Mouse (Mus musculus) 3134 (cell line): ENCODE measurements around the gene Zfp560.
"Not testable (repeated sequence)": the region's sequence is repeated elsewhere in the genome, so short reads cannot be mapped to it uniquely, and the experiment has no call there.

Source experiments
- DNase-seq: peaks from one replicate; pipeline ENCODE4 v3.0.0-alpha.2; 2011; ENCODE audit warnings: low spot score; ENCODE audit not compliant: insufficient read length; ENCODE audit errors: extremely low read depth

Gene Zfp560

DNA sequence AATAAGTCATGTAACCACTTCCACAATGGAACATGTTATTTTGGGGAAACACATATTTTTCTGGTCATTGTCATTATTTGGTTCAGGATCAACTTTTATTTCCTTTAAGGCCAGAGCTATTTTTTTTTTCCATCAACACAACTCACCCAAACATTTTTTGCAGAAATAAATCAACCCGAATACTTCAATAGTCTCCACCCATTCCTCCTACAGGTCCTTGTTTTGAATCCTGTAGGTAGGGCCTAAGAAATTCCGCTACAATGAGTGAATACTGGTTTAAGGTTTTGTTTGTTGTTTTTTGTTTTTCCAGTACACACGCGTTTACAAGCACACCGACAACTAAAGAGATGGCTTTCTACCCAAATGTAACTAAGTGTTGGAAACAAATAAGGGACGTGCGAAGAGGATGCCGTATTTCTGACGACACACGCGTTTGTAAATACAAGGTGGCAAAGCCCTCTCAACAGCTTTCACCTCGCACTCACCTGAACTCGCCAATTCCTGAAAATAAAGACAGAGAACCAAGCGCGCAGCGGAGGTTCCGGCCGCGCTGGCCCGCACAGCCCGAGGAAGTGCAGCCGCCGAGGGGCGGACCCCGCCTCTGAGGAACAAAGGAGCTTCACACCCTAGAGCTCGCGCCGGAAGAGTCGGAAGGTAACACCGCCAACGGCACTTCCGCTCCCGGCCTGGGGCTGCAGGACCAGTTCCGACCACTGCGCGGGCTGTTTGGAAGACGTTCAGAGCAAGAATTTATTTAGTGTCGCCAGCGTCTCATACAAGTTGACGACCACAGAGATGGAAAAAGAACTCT lies at the start of gene Zfp560:
Gene Zfp560, minus strand, starts transcription at position 646 of the 811 bp plus-strand sequence.
- peak; percentile 88 for DNase-seq

DNA sequence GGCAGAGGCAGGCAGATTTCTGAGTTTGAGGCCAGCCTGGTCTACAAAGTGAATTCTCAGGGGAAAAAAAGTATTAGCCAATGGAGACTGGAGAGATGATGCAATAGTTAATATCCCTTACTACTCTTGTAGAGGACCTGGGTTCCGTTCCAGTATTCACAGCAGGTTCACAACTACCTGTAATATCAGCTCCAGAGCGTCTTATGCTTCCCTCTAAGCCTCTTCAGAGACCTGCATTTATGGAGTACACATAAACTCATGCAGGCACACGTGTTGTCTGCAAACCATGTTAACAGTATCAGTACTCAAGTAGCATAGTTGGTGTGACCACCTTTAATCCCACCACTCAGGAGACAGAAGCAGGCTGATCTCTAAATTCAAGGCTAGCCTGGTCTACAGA lies 45.0 kb upstream of the Zfp560 start:
- no peak for DNase-seq

DNA sequence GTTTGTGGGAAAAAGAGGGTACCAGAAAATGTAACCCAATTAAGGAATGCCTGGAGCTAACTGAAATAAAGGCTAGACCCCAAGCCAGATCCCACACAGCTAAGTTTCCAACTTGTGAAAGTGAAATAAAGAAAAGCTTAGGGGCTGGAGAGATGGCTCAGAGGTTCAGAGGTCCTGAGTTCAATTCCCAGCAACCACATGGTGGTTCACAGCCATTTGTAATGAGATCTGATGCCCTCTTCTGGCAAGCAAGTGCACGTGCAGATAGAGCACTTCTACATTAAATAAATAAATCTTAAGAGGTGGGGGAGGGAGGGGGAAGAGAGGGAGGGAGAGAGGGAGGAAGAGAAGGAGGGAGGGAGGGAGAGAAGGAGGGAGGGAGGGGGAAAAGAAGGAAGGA lies 26.5 kb upstream of the Zfp560 start:
- DNase-seq: no peak

DNA sequence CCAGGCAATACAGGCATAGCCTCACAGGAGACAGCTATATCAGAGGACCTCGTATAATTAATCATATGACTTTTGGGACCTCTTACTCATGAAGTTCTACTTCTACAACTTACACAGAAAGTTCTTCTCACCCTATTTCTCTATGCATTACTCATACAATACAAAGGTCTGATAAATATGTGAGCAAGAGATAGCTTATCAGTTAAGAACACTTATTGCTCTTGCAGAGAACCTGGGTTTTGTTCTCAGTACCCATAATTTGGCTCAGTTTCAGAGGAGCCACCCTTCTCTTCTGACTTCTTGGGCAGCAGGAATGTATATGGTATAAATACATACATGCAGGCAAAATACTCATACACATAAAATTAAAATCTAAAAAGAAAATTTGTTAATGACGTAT lies 24.3 kb upstream of the Zfp560 start:
- no peak for DNase-seq

DNA sequence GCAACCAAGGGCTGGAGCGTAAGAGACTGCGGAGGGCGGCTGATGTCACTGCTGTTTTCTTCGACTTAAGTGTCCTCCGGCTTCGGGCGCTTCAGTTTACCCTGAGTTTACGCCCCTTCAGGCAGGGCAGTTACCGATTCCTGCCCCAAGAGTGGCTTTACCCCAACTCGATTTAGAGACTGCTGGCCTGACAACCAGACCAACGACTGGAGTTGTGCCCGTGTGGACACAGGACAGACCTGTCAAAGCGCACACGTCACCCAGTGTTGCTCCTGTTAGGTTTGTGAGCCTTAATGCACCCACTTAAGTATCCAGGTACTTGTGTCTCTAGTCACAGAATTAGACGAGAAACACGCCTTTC lies 346 bp upstream of the Zfp560 start:
- no peak for DNase-seq

DNA sequence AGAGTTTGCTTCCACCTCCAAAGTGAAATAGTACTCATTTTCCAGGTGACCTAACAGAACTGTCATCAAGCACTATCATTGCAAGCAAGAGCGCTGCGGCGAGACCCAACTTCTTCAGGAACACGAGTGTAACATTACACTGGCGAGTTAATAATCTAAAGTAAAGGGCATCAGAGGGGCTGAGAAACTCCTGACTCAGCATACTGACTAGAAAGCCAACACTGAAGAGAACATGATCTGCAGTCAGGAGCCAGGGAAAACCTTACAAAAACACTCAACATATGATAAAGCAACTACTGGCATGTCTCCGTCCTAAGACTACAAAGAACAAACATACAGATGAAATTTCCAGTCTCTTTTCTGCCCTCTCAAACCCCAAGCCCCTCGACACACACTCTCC lies 1.3 kb downstream of the Zfp560 start:
- no peak for DNase-seq

DNA sequence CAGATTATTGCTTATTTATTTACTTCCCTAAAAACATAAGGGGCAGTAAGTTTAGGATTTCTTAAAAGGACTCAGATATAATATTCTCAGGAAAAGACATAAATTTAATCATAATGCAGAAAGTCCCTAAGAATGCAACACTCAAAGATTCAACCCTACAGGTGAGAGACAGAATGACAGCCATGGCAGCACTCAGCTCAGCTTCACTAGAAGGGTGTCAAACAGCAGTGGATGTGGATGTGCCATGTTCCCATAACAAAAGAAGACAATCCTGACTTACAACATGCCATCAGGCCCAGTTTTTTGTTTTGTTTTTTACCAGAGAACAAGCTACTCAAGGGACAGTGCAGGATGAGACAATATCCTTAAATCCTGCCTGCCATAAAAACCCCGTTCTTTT lies 10.3 kb downstream of the Zfp560 start:
- no peak for DNase-seq

DNA sequence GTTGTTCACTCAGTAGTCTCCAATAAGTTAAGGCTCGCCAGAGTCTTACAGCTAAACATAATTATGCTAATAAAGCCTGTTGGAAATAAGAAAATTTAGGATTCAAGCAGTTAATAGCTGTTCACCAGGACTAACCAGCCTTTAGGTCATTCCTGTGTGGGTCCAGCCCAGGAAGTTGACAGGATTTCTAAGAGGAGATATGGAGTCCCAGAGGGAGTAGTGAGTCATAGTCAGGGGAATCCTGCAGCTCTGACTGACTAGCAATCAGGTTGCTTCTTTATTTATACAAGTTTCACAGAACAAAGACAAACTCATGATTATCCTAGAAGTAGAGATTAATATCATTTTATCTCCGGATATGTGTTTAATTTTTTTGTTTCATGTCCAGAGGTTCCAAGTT lies 17.7 kb downstream of the Zfp560 start:
- DNase-seq: no peak

DNA sequence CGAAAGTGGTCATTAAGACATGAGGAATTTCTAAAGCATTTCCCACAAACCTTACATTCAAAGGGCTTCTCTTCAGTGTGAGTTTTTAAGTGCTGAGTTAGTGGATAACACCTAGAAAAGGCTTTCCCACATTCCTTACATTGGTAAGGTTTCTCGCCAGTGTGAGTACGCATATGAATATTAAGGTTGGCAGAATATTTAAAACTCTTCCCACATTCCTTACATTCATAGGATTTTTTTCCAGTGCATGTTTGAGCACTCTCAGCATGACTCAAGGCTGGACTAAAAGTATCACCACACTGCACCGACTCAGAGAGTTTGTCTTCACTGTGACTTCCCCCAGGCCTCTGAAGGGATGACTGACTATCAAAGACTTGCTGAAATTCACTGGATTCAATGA lies 36.5 kb downstream of the Zfp560 start:
- no peak for DNase-seq

DNA sequence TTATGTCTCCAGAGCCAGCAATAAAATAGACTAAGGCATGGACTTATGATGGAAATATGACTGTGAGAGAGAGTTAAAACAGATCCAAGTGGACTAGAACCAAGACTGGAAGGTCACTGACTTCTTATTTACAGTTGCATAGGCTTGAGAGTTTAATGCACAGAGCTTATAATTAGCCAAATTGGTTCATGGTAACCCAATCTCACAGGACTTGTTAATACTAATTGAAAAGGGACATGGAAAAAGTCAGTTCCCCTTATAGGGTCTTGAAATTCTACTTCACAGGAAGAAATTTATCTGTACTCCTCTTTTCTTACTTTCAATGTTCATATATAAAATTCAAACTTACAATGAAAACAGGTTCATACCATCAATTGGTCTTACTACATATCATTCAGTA lies 49.0 kb downstream of the Zfp560 start, which contains the start of gene Olfr18:
Gene Olfr18, minus strand, starts transcription at position 101 of the 400 bp plus-strand sequence.
- no peak for DNase-seq

DNA sequence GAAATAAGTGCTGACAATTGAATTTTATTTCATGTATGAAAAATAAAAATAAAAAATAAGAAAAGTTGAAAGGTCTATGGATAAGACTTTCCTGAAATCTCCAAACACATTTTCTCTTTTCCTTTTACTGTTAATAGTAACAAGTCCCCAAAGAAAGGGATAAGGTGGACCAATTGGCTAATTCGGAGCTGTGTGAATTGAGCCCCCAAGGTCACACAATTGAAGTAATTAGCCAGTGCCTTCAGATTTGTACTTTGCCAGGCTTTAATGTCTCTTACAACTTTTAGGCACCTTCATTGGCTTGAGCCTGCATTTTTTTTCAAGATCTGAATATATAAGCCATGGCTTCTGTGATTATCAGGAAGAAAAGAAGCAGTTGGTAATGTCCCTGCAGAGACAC lies 86.7 kb downstream of the Zfp560 start, which contains the start of gene Olfr873:
Gene Olfr873, plus strand, starts transcription at position 301 of the 400 bp plus-strand sequence.
- DNase-seq: no peak

DNA sequence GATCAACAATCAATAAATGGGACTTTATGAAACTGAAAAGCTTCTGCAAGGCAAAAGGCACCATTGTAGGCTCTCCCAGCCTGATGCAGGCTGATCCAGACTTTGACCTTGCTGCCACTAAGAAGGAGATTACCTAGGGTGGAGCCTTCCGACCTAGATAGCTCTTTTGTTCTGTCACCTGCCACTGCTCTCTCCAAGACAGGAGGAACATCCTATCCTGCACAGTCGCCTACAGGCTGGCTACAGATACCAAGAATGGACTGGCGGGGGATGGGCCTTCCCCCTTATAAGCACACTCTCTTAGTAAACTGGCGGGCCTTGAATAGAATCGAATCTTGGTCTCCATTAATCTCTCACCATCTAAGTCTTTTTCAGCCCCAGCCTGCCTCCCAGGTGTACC lies 89.4 kb downstream of the Zfp560 start:
- not testable (repeated sequence) for DNase-seq
